Mouse (Mus musculus): ENCODE results near the gene Fgf13. TPM values are rescaled to one million over a fixed set of nuclear protein-coding genes. Genes with fewer than 3 reads are reported as not detected.
A peak's percentile ranks its signal among the peaks of the same experiment; 100 is the strongest.

Fgf13 gene
- polyA plus RNA-seq, 2 experiments = 13.5 to 15.6 TPM

- Histone ChIP-seq H3K4me1 (ENCODE audit: control insufficient read depth, insufficient read depth, low read length) (no peaks in the 10 kb centered on the region), H3K27me3 (ENCODE audit: control insufficient read depth, insufficient read depth, low read length) (no peaks in the 10 kb centered on the region), H3K9ac (ENCODE audit: low read depth, low read length, severe bottlenecking) (no peak overlapping the region), H3K4me3 (replicated peaks; ENCODE audit: low read length) (no peak overlapping the region), H3K27ac (replicated peaks; ENCODE audit: low read depth, low read length) (no peak overlapping the region), H3K36me3 (ENCODE audit: control insufficient read depth, insufficient read depth, low read length) (no peaks in the 10 kb centered on the region), H3K4me2 (replicated peaks; ENCODE audit: low read depth, low read length, severe bottlenecking) (no peak overlapping the region), H3K9me3 (ENCODE audit: control insufficient read depth, low read length) (no peaks in the 10 kb centered on the region)
- WGBS = 78% methylated on average over 4 of the region's 4 CpGs
- ATAC-seq (ENCODE audit: low FRiP score, low read depth) = no peak
- DNase-seq (ENCODE audit: low spot score) = no peak
- TF ChIP-seq POLR2A (IDR thresholded peaks at IDR 0.05; ENCODE audit: borderline replicate concordance, extremely low read depth, insufficient read depth, insufficient read length) = no peak
These were observed 380.9 kb downstream of the Fgf13 start for GRCm38 (mm10) chrX:59186922-59187321.

- 51% methylated on average over 4 of the region's 4 CpGs for WGBS
- Histone ChIP-seq H3K27ac (replicated peaks; ENCODE audit: low read depth, low read length) (no peak overlapping the region), H3K27me3 (ENCODE audit: control insufficient read depth, insufficient read depth, low read length) (no peaks in the 10 kb centered on the region), H3K4me1 (ENCODE audit: control insufficient read depth, insufficient read depth, low read length) (no peaks in the 10 kb centered on the region), H3K9ac (ENCODE audit: low read depth, low read length, severe bottlenecking) (no peak overlapping the region), H3K4me3 (replicated peaks; ENCODE audit: low read length) (no peak overlapping the region), H3K36me3 (ENCODE audit: control insufficient read depth, insufficient read depth, low read length) (no peaks in the 10 kb centered on the region), H3K9me3 (ENCODE audit: control insufficient read depth, low read length) (no peaks in the 10 kb centered on the region), H3K4me2 (replicated peaks; ENCODE audit: low read depth, low read length, severe bottlenecking) (no peak overlapping the region)
- ATAC-seq (ENCODE audit: low FRiP score, low read depth) = no peak
- no peak for DNase-seq (ENCODE audit: low spot score)
- no peak for TF ChIP-seq POLR2A (IDR thresholded peaks at IDR 0.05; ENCODE audit: borderline replicate concordance, extremely low read depth, insufficient read depth, insufficient read length)
These were observed 385.5 kb downstream of the Fgf13 start for GRCm38 (mm10) chrX:59182323-59182722.

GRCm38 (mm10) chrX:59179627-59180026 is 388.2 kb downstream of the Fgf13 start:
- no peaks in the 10 kb centered on the region for H3K27me3 ChIP-seq (ENCODE audit: control insufficient read depth, insufficient read depth, low read length)
- ATAC-seq (ENCODE audit: low FRiP score, low read depth) (no peak), DNase-seq (ENCODE audit: low spot score) (no peak)
- no peak overlapping the region for H3K9ac ChIP-seq (ENCODE audit: low read depth, low read length, severe bottlenecking)
- 68% methylated on average over 4 of the region's 4 CpGs for WGBS
- H3K36me3 ChIP-seq (ENCODE audit: control insufficient read depth, insufficient read depth, low read length) = no peaks in the 10 kb centered on the region
- no peak overlapping the region for H3K27ac ChIP-seq (replicated peaks; ENCODE audit: low read depth, low read length)
- TF ChIP-seq POLR2A (IDR thresholded peaks at IDR 0.05; ENCODE audit: borderline replicate concordance, extremely low read depth, insufficient read depth, insufficient read length) = no peak
- H3K4me3 ChIP-seq (replicated peaks; ENCODE audit: low read length) = no peak overlapping the region
- no peaks in the 10 kb centered on the region for H3K9me3 ChIP-seq (ENCODE audit: control insufficient read depth, low read length)
- H3K4me2 ChIP-seq (replicated peaks; ENCODE audit: low read depth, low read length, severe bottlenecking) = no peak overlapping the region
- H3K4me1 ChIP-seq (ENCODE audit: control insufficient read depth, insufficient read depth, low read length) = no peaks in the 10 kb centered on the region

GRCm38 (mm10) chrX:59179081-59179596 is 388.7 kb downstream of the Fgf13 start:
- peak; percentile 66 for DNase-seq (ENCODE audit: low spot score)
- no peak overlapping the region for H3K4me3 ChIP-seq (replicated peaks; ENCODE audit: low read length)
- H3K27me3 ChIP-seq (ENCODE audit: control insufficient read depth, insufficient read depth, low read length) = no peaks in the 10 kb centered on the region
- no peaks in the 10 kb centered on the region for H3K9me3 ChIP-seq (ENCODE audit: control insufficient read depth, low read length)
- WGBS = 18% methylated on average over 3 of the region's 3 CpGs
- peak; percentile 80 for ATAC-seq (ENCODE audit: low FRiP score, low read depth)
- TF ChIP-seq POLR2A (IDR thresholded peaks at IDR 0.05; ENCODE audit: borderline replicate concordance, extremely low read depth, insufficient read depth, insufficient read length) = no peak
- H3K4me1 ChIP-seq (ENCODE audit: control insufficient read depth, insufficient read depth, low read length) = no peaks in the 10 kb centered on the region
- H3K9ac ChIP-seq (ENCODE audit: low read depth, low read length, severe bottlenecking) = no peak overlapping the region
- no peak overlapping the region for H3K27ac ChIP-seq (replicated peaks; ENCODE audit: low read depth, low read length)
- no peak overlapping the region for H3K4me2 ChIP-seq (replicated peaks; ENCODE audit: low read depth, low read length, severe bottlenecking)
- H3K36me3 ChIP-seq (ENCODE audit: control insufficient read depth, insufficient read depth, low read length) = no peaks in the 10 kb centered on the region

- Histone ChIP-seq H3K27me3 (ENCODE audit: control insufficient read depth, insufficient read depth, low read length) (no peaks in the 10 kb centered on the region), H3K27ac (replicated peaks; ENCODE audit: low read depth, low read length) (no peak overlapping the region), H3K4me2 (replicated peaks; ENCODE audit: low read depth, low read length, severe bottlenecking) (no peak overlapping the region), H3K4me3 (replicated peaks; ENCODE audit: low read length) (no peak overlapping the region), H3K9ac (ENCODE audit: low read depth, low read length, severe bottlenecking) (no peak overlapping the region), H3K36me3 (ENCODE audit: control insufficient read depth, insufficient read depth, low read length) (no peaks in the 10 kb centered on the region), H3K4me1 (ENCODE audit: control insufficient read depth, insufficient read depth, low read length) (no peaks in the 10 kb centered on the region), H3K9me3 (ENCODE audit: control insufficient read depth, low read length) (no peaks in the 10 kb centered on the region)
- no peak for DNase-seq (ENCODE audit: low spot score)
- no peak for TF ChIP-seq POLR2A (IDR thresholded peaks at IDR 0.05; ENCODE audit: borderline replicate concordance, extremely low read depth, insufficient read depth, insufficient read length)
- ATAC-seq (ENCODE audit: low FRiP score, low read depth) = no peak
- WGBS = 56% methylated on average over 3 of the region's 3 CpGs
These were observed 390.2 kb downstream of the Fgf13 start for GRCm38 (mm10) chrX:59177653-59178052.

- DNase-seq (ENCODE audit: low spot score) (peak; percentile 12), ATAC-seq (ENCODE audit: low FRiP score, low read depth) (no peak)
- Histone ChIP-seq H3K36me3 (ENCODE audit: control insufficient read depth, insufficient read depth, low read length) (no peaks in the 10 kb centered on the region), H3K4me3 (replicated peaks; ENCODE audit: low read length) (no peak overlapping the region), H3K4me2 (replicated peaks; ENCODE audit: low read depth, low read length, severe bottlenecking) (no peak overlapping the region), H3K27me3 (ENCODE audit: control insufficient read depth, insufficient read depth, low read length) (no peaks in the 10 kb centered on the region), H3K9ac (ENCODE audit: low read depth, low read length, severe bottlenecking) (no peak overlapping the region), H3K27ac (replicated peaks; ENCODE audit: low read depth, low read length) (no peak overlapping the region), H3K9me3 (ENCODE audit: control insufficient read depth, low read length) (no peaks in the 10 kb centered on the region), H3K4me1 (ENCODE audit: control insufficient read depth, insufficient read depth, low read length) (no peaks in the 10 kb centered on the region)
- TF ChIP-seq POLR2A (IDR thresholded peaks at IDR 0.05; ENCODE audit: borderline replicate concordance, extremely low read depth, insufficient read depth, insufficient read length) = no peak
- WGBS = 0% methylated on average over 1 of the region's 1 CpGs
These were observed 395.7 kb downstream of the Fgf13 start for GRCm38 (mm10) chrX:59172200-59172599.
